10 mouse cellular contexts compared by ENCODE assay signal in genomic region chr16:35738096-35738767, GRCm38 (mm10). TPM values are rescaled to one million over a fixed set of nuclear protein-coding genes. Genes with fewer than 3 reads are reported as not detected.
DNase-seq lines count a peak whose midpoint lies in the region; ATAC-seq and TF ChIP-seq lines count a peak whose summit lies in the region.
"Had no signal": no experiment of that assay in that cellular context is flagged by ENCODE, and none has a peak within 500 bp of the region (broad histone marks: within the 10 kb centered on the region; RNA-seq: fewer than 3 reads in every experiment).

No protein-coding gene starts in this region.

- H3K4me3 ChIP-seq in layer of hippocampus, adult 2 months: no peak overlapping the region
- H3K4me3 ChIP-seq in heart, embryonic 10.5 days: no peak overlapping the region
- H3K4me3 ChIP-seq in midbrain, embryonic 12.5 days: no peak overlapping the region

- no peak for DNase-seq in layer of hippocampus, adult 2 months (ENCODE audit: low spot score in 2 of 2)
- DNase-seq in layer of hippocampus, postnatal 10 days (ENCODE audit: low spot score in 2 of 2): no peak
- DNase-seq in brain, adult 2 months (ENCODE audit: low read depth, low spot score): peak; percentile 61
- no peak for DNase-seq in heart, embryonic 10.5 days (ENCODE audit: low spot score)
- no peak for DNase-seq in adrenal gland, adult 2 months
- DNase-seq in B cell, adult 2 months: no peak
- DNase-seq: kidney, postnatal 36 days; lung, postnatal 14 days; thymus, adult 18-20 months had no signal

- peak overlapping the region; percentile 53; the same call in 1 of the 2 replicates for H3K27ac ChIP-seq in layer of hippocampus, adult 2 months
- 0 out of 2 replicates have a peak overlapping the region, but pooled peaks have one; percentile 7 for H3K27ac ChIP-seq in heart, embryonic 10.5 days
- no peak overlapping the region for H3K27ac ChIP-seq in midbrain, embryonic 12.5 days (replicated peaks)

- no peak overlapping the region for H3K9ac ChIP-seq in midbrain, embryonic 12.5 days (replicated peaks)

- H3K36me3 ChIP-seq in heart, embryonic 10.5 days: no peaks in the 10 kb centered on the region
- H3K36me3 ChIP-seq in midbrain, embryonic 12.5 days: no peaks in the 10 kb centered on the region

- 71% methylated on average over 7 of the region's 7 CpGs for WGBS in heart, embryonic 10.5 days
- 48% methylated on average over 7 of the region's 7 CpGs for WGBS in midbrain, embryonic 12.5 days

- H3K9me3 ChIP-seq in heart, embryonic 10.5 days: no peaks in the 10 kb centered on the region
- no peaks in the 10 kb centered on the region for H3K9me3 ChIP-seq in midbrain, embryonic 12.5 days

- no peak overlapping the region for H3K4me2 ChIP-seq in midbrain, embryonic 12.5 days (replicated peaks)

- peaks cover 27% of the 10 kb centered on the region for H3K4me1 ChIP-seq in heart, embryonic 10.5 days
- H3K4me1 ChIP-seq in midbrain, embryonic 12.5 days: peaks cover 7% of the 10 kb centered on the region

- no peak for TF ChIP-seq CTCF in layer of hippocampus, adult 2 months (conservative IDR thresholded peaks at IDR 0.05)

- ATAC-seq in midbrain, embryonic 12.5 days (ENCODE audit: low FRiP score, low read depth): 0 out of 2 replicates have a peak, but pooled peaks have one; percentile 47

- no peaks in the 10 kb centered on the region for H3K27me3 ChIP-seq in heart, embryonic 10.5 days (ENCODE audit: insufficient read depth, poor library complexity, severe bottlenecking)
- H3K27me3 ChIP-seq in midbrain, embryonic 12.5 days: no peaks in the 10 kb centered on the region

RNA-seq across cellular contexts. Expression of gene Dirc2, which starts 30.9 kb away (rescaled TPM):
- 10 to 100 TPM; 66.3 to 69.1 TPM for total RNA-seq in layer of hippocampus, adult 2 months (2021)
- 10 to 100 TPM; 89.2 to 93.1 TPM for total RNA-seq in layer of hippocampus, postnatal 10 days (2021)
- polyA plus RNA-seq in heart, embryonic 10.5 days (2016; fragmentation: Nextera tagmentation; extraction: Ambion mirVana): 8.9 and 14.2 TPM in 2 replicates
- 24.5 and 26.3 TPM in 2 replicates for polyA plus RNA-seq in midbrain, embryonic 12.5 days (2016; fragmentation: Nextera tagmentation; extraction: Ambion mirVana)
- 10 to 100 TPM; 21.3 to 41.0 TPM for total RNA-seq in adrenal gland, adult 2 months (2021)
- 27.5 and 32.1 TPM in 2 replicates for polyA plus RNA-seq in adrenal gland, adult 2 months (2012; rRNA removed)

RNA-seq across cellular contexts. Expression of gene Hspbap1, which starts 31.9 kb away (rescaled TPM):
- total RNA-seq in layer of hippocampus, adult 2 months (2021): 1 to 10 TPM; 5.9 to 6.0 TPM
- total RNA-seq in layer of hippocampus, postnatal 10 days (2021): 1 to 10 TPM; 6.8 TPM
- polyA plus RNA-seq in heart, embryonic 10.5 days (2016; fragmentation: Nextera tagmentation; extraction: Ambion mirVana): 16.5 and 21.8 TPM in 2 replicates
- polyA plus RNA-seq in midbrain, embryonic 12.5 days (2016; fragmentation: Nextera tagmentation; extraction: Ambion mirVana): 20.9 and 21.9 TPM in 2 replicates
- 1 to 10 TPM; 3.5 to 7.0 TPM for total RNA-seq in adrenal gland, adult 2 months (2021)
- polyA plus RNA-seq in adrenal gland, adult 2 months (2012; rRNA removed): 1.8 and 2.3 TPM in 2 replicates
